Mouse (Mus musculus): Measurements from ENCODE around the gene Bcar1. TPM values are rescaled to one million over a fixed set of nuclear protein-coding genes. Genes with fewer than 3 reads are reported as not detected.

Bcar1 gene
- total RNA-seq, 2 experiments from 2014 or later = 66.1 to 69.7 TPM

GRCm38 (mm10) chr8:111742261-111743037 is 1.2 kb downstream of the Bcar1 start:
- DNase-seq (ENCODE audit: low spot score in 2 of 2) = peak; percentile 60 to 64
- Histone ChIP-seq H3K27ac (peak overlapping the region; percentile 97), H3K4me3 (peak overlapping the region; percentile 86)
- no peak for TF ChIP-seq CTCF (conservative IDR thresholded peaks at IDR 0.05)

GRCm38 (mm10) chr8:111741556-111741955 is 2.1 kb downstream of the Bcar1 start:
- Histone ChIP-seq H3K27ac (peak overlapping the region; percentile 97), H3K4me3 (peak overlapping the region; percentile 86)
- TF ChIP-seq CTCF (conservative IDR thresholded peaks at IDR 0.05) = no peak
- DNase-seq (ENCODE audit: low spot score in 2 of 2) = no peak

- no peak for TF ChIP-seq CTCF (conservative IDR thresholded peaks at IDR 0.05)
- Histone ChIP-seq H3K27ac (peak overlapping the region; percentile 97; the same call in 1 of the 2 replicates), H3K4me3 (peak overlapping the region; percentile 86)
- no peak for DNase-seq (ENCODE audit: low spot score in 2 of 2)
These were observed 2.6 kb downstream of the Bcar1 start for GRCm38 (mm10) chr8:111740994-111741393.

- H3K27ac ChIP-seq = peak overlapping the region; percentile 97; the same call in 1 of the 2 replicates
- no peak for TF ChIP-seq CTCF (conservative IDR thresholded peaks at IDR 0.05)
These were observed 3.3 kb downstream of the Bcar1 start for GRCm38 (mm10) chr8:111740301-111740711.

GRCm38 (mm10) chr8:111739604-111740003 is 4.0 kb downstream of the Bcar1 start:
- peak overlapping the region; percentile 97; the same call in 1 of the 2 replicates for H3K27ac ChIP-seq
- TF ChIP-seq CTCF (conservative IDR thresholded peaks at IDR 0.05) = peak; percentile 49
- H3K4me3 ChIP-seq = no peak overlapping the region
- no peak for DNase-seq (ENCODE audit: low spot score in 2 of 2)

More at GRCm38 (mm10) chr8:111740301-111740711, 3.3 kb downstream of the Bcar1 start:
- H3K4me3 ChIP-seq = no peak overlapping the region; the same call in 1 of the 2 replicates
- DNase-seq (ENCODE audit: low spot score in 2 of 2) = no peak

GRCm38 (mm10) chr8:111738867-111739266 is 4.7 kb downstream of the Bcar1 start:
- DNase-seq (ENCODE audit: low spot score in 2 of 2) = no peak
- Histone ChIP-seq H3K27ac (peak overlapping the region; percentile 97; the same call in 1 of the 2 replicates), H3K4me3 (no peak overlapping the region)
- no peak for TF ChIP-seq CTCF (conservative IDR thresholded peaks at IDR 0.05)

- H3K4me3 ChIP-seq = peak overlapping the region; percentile 24; the same call in 1 of the 2 replicates
- H3K27ac ChIP-seq = peak overlapping the region; percentile 97
- TF ChIP-seq CTCF (conservative IDR thresholded peaks at IDR 0.05) = no peak
- peak in 1 of 2 experiments; percentile 57 for DNase-seq (ENCODE audit: low spot score in 2 of 2)
These were observed 7.3 kb downstream of the Bcar1 start for GRCm38 (mm10) chr8:111736321-111736720.

- DNase-seq (ENCODE audit: low spot score in 2 of 2) = no peak
These were observed 7.8 kb downstream of the Bcar1 start for GRCm38 (mm10) chr8:111735791-111736190.

GRCm38 (mm10) chr8:111735335-111735761 is 8.3 kb downstream of the Bcar1 start:
- H3K4me3 ChIP-seq = peak overlapping the region; percentile 10; the same call in 1 of the 2 replicates
- no peak for DNase-seq (ENCODE audit: low spot score in 2 of 2)
- H3K27ac ChIP-seq = peak overlapping the region; percentile 97
- peak; percentile 52 for TF ChIP-seq CTCF (conservative IDR thresholded peaks at IDR 0.05)

More at GRCm38 (mm10) chr8:111735791-111736190, 7.8 kb downstream of the Bcar1 start:
- Histone ChIP-seq H3K27ac (peak overlapping the region; percentile 97), H3K4me3 (peak overlapping the region; percentile 24; the same call in 1 of the 2 replicates)
- TF ChIP-seq CTCF (conservative IDR thresholded peaks at IDR 0.05) = no peak

GRCm38 (mm10) chr8:111734244-111734960 is 9.2 kb downstream of the Bcar1 start:
- no peak overlapping the region; the same call in 1 of the 2 replicates for H3K4me3 ChIP-seq
- no peak for DNase-seq (ENCODE audit: low spot score in 2 of 2)
- H3K27ac ChIP-seq = peak overlapping the region; percentile 97
- no peak for TF ChIP-seq CTCF (conservative IDR thresholded peaks at IDR 0.05)

- no peak for DNase-seq (ENCODE audit: low spot score in 2 of 2)
- H3K27ac ChIP-seq = peak overlapping the region; percentile 97
- TF ChIP-seq CTCF (conservative IDR thresholded peaks at IDR 0.05) = no peak
- H3K4me3 ChIP-seq = no peak overlapping the region
These were observed 9.9 kb downstream of the Bcar1 start for GRCm38 (mm10) chr8:111733581-111734243.

- DNase-seq (ENCODE audit: low spot score in 2 of 2) = no peak
- Histone ChIP-seq H3K27ac (peak overlapping the region; percentile 97), H3K4me3 (peak overlapping the region; percentile 93)
- TF ChIP-seq CTCF (conservative IDR thresholded peaks at IDR 0.05) = no peak
These were observed 11.1 kb downstream of the Bcar1 start for GRCm38 (mm10) chr8:111732406-111733085.

Data from layer of hippocampus, adult 2 months (tissue).